7 mouse cellular contexts compared by ENCODE assay signal in genomic region chr4:116557306-116558121, GRCm38 (mm10). TPM values are rescaled to one million over a fixed set of nuclear protein-coding genes. Genes with fewer than 3 reads are reported as not detected.
DNase-seq lines count a peak whose midpoint lies in the region; ATAC-seq and TF ChIP-seq lines count a peak whose summit lies in the region.

Gene Gpbp1l1, plus strand, starts transcription at chr4:116557658.

- DNase-seq in adrenal gland, adult 8-10 months, result peak; percentile 97
- DNase-seq in embryo, embryonic 9.5 days (ENCODE audit: extremely low spot score), result peak; percentile 98
- DNase-seq in gonadal fat pad, adult 2 months (ENCODE audit: low read depth), result peak; percentile 50
- DNase-seq in left cerebral cortex, postnatal 4 days, result peak; percentile 98

- H3K27ac ChIP-seq in intestine, postnatal 0 days (ENCODE audit: low read depth, low read length), result peak within 1 kb of the TSS; percentile 97
- peak within 1 kb of the TSS; percentile 93 for H3K27ac ChIP-seq in midbrain, embryonic 12.5 days (replicated peaks)
- H3K27ac ChIP-seq in small intestine, adult 2 months (ENCODE audit: insufficient read depth, low read depth, low read length), result peak within 1 kb of the TSS; percentile 99

- intact Hi-C loops in left cerebral cortex, postnatal 4 days (cut with DNase I), result loop anchor here (10.0 kb wide), 1 partner anchor 223 kb away; no protein-coding TSS in a partner anchor

- no peaks in the 10 kb centered on the region for H3K4me1 ChIP-seq in intestine, postnatal 0 days (replicated peaks; ENCODE audit: control insufficient read depth, insufficient read depth, low read length)
- H3K4me1 ChIP-seq in midbrain, embryonic 12.5 days, result peaks cover 17% of the 10 kb centered on the region
- H3K4me1 ChIP-seq in small intestine, adult 2 months (ENCODE audit: control insufficient read depth, insufficient read depth, insufficient read length, low read length), result peaks cover 6% of the 10 kb centered on the region; the same call in 1 of the 2 replicates

- H3K9me3 ChIP-seq in intestine, postnatal 0 days (ENCODE audit: control insufficient read depth), result no peaks in the 10 kb centered on the region
- no peaks in the 10 kb centered on the region for H3K9me3 ChIP-seq in midbrain, embryonic 12.5 days

- under 1% methylated on average over 76 of the region's 78 CpGs for WGBS in intestine, postnatal 0 days
- WGBS in midbrain, embryonic 12.5 days, result under 1% methylated on average over 78 of the region's 78 CpGs
- WGBS in small intestine, adult 2 months, result under 1% methylated on average over 76 of the region's 78 CpGs

- peak; percentile 69 for TF ChIP-seq CTCF in intestine, postnatal 0 days (IDR thresholded peaks at IDR 0.05; ENCODE audit: low read depth)
- 0 out of 2 replicates have a peak, but pooled peaks have one; percentile 8 for TF ChIP-seq CTCF in small intestine, adult 2 months (IDR thresholded peaks at IDR 0.05; ENCODE audit: extremely low read depth, insufficient read length, insufficient replicate concordance, low read depth, low read length)

- no peak; the same call in none of the 2 replicates for TF ChIP-seq POLR2A in small intestine, adult 2 months (IDR thresholded peaks at IDR 0.05; ENCODE audit: low read depth, low read length)

- no peaks in the 10 kb centered on the region for H3K27me3 ChIP-seq in intestine, postnatal 0 days (replicated peaks; ENCODE audit: control insufficient read depth, insufficient read depth, low read length)
- H3K27me3 ChIP-seq in midbrain, embryonic 12.5 days, result no peaks in the 10 kb centered on the region
- no peaks in the 10 kb centered on the region for H3K27me3 ChIP-seq in small intestine, adult 2 months (ENCODE audit: control insufficient read depth, insufficient read depth, low read length)

- peak within 1 kb of the TSS; percentile 80 for H3K4me3 ChIP-seq in intestine, postnatal 0 days (ENCODE audit: low read depth, low read length)
- H3K4me3 ChIP-seq in midbrain, embryonic 12.5 days, result peak within 1 kb of the TSS; percentile 85
- H3K4me3 ChIP-seq in small intestine, adult 2 months (ENCODE audit: low read depth, low read length), result peak within 1 kb of the TSS; percentile 75

- H3K36me3 ChIP-seq in intestine, postnatal 0 days (ENCODE audit: control insufficient read depth, insufficient read depth), result peaks cover 10% of the 10 kb centered on the region
- peaks cover 12% of the 10 kb centered on the region for H3K36me3 ChIP-seq in midbrain, embryonic 12.5 days
- peaks cover 3% of the 10 kb centered on the region; the same call in 1 of the 2 replicates for H3K36me3 ChIP-seq in small intestine, adult 2 months (ENCODE audit: control insufficient read depth, insufficient read depth, low read length)

- H3K9ac ChIP-seq in intestine, postnatal 0 days (ENCODE audit: low read depth, low read length), result peak within 1 kb of the TSS; percentile 86
- peak within 1 kb of the TSS; percentile 79 for H3K9ac ChIP-seq in midbrain, embryonic 12.5 days (replicated peaks)

- peak; percentile 95 for ATAC-seq in intestine, postnatal 0 days
- peak; percentile 94 for ATAC-seq in midbrain, embryonic 12.5 days (ENCODE audit: low FRiP score, low read depth)

- H3K4me2 ChIP-seq in intestine, postnatal 0 days (replicated peaks; ENCODE audit: low read depth), result peak within 1 kb of the TSS; percentile 80
- peak within 1 kb of the TSS; percentile 81 for H3K4me2 ChIP-seq in midbrain, embryonic 12.5 days (replicated peaks)

RNA-seq across cellular contexts. Expression of gene Gpbp1l1, which starts in this region (rescaled TPM):
- total RNA-seq in adrenal gland, adult 8-10 months (2022), result 10 to 100 TPM; 68.8 to 86.0 (median 75.5) TPM
- polyA plus RNA-seq in gonadal fat pad, adult 2 months (2012; rRNA removed), result 48.8 and 49.0 TPM in 2 replicates
- polyA plus RNA-seq in intestine, postnatal 0 days (2015; fragmentation: Nextera tagmentation; extraction: Ambion mirVana), result 31.3 and 33.9 TPM in 2 replicates
- 10 to 100 TPM; 24.4 to 26.1 TPM for total RNA-seq in left cerebral cortex, postnatal 4 days (2021)
- polyA plus RNA-seq in midbrain, embryonic 12.5 days (2016; fragmentation: Nextera tagmentation; extraction: Ambion mirVana), result 27.3 and 32.0 TPM in 2 replicates
- 23.1 and 31.2 TPM in 2 replicates for polyA plus RNA-seq in small intestine, adult 2 months (2012; rRNA removed)

Comparison
In these comparisons a context has a peak if more than half of its experiments do, and no peak if none do; other contexts are left out.
1. Peak in every context shown above with its lines: DNase-seq, ATAC-seq, H3K4me3 ChIP-seq and H3K27ac ChIP-seq.